Mouse (Mus musculus) intestine, embryonic 16.5 days (tissue): ENCODE results near the gene Samd5. TPM values are rescaled to one million over a fixed set of nuclear protein-coding genes. Genes with fewer than 3 reads are reported as not detected.

Experiments
- ATAC-seq: fragments of 200-750 bp; cut with Nextera tagmentation; 2 replicates; pipeline ENCODE4 v1.8.0; 2017; ENCODE audit warnings: moderate TSS enrichment, moderate library complexity
- H3K27ac ChIP-seq: fragments of 300-500 bp; sonication (generic); 2 replicates; pipeline ENCODE4 v1.5.1; 2014; ENCODE audit warnings: mild to moderate bottlenecking, low read length
- H3K27me3 ChIP-seq: fragments of 300-500 bp; sonication (generic); replicated peaks from 2 replicates; pipeline ENCODE4 v1.6.1; 2014; ENCODE audit warnings: low read length, control low read depth, mixed read lengths; ENCODE audit not compliant: control insufficient read depth, insufficient read depth
- H3K36me3 ChIP-seq: fragments of 300-500 bp; sonication (generic); 2 replicates; pipeline ENCODE4 v1.6.1; 2014; ENCODE audit warnings: low read length, control low read depth; ENCODE audit not compliant: control insufficient read depth, insufficient read depth
- H3K4me1 ChIP-seq: fragments of 300-500 bp; sonication (generic); 2 replicates; pipeline ENCODE4 v1.6.1; 2014; ENCODE audit warnings: low read length, control low read depth, mixed read lengths; ENCODE audit not compliant: control insufficient read depth, insufficient read depth
- H3K4me2 ChIP-seq: fragments of 300-500 bp; sonication (generic); 2 replicates; pipeline ENCODE4 v1.6.1; 2014; ENCODE audit warnings: low read depth, low read length, control low read depth
- H3K4me3 ChIP-seq: fragments of 300-500 bp; sonication (generic); 2 replicates; pipeline ENCODE4 v1.5.1; 2014; ENCODE audit warnings: mild to moderate bottlenecking, low read length
- H3K9ac ChIP-seq: fragments of 300-500 bp; sonication (generic); 2 replicates; pipeline ENCODE4 v1.6.1; 2014; ENCODE audit warnings: low read depth, low read length
- H3K9me3 ChIP-seq: fragments of 300-500 bp; sonication (generic); 2 replicates; pipeline ENCODE4 v1.6.1; 2016; ENCODE audit warnings: low read length, control low read depth; ENCODE audit not compliant: control insufficient read depth
- WGBS: fragments of 180-500 bp; shearing (Covaris S2); extraction: QIAGEN DNeasy Blood & Tissue Kit; methylation state at CpG from one replicate; pipeline ENCODE4 v1.1.7; 2014; 5-methylcytosine and 5-hydroxymethylcytosine counted together
- polyA plus RNA-seq: library from polyadenylated mRNA; unstranded; fragments of >200 nt; fragmentation: Nextera tagmentation; extraction: Ambion mirVana; gene quantifications from 2 replicates; pipeline ENCODE4 v1.2.1, GENCODE M21; 2015

The Samd5 gene
- polyA plus RNA-seq, 1 experiment from 2014 or later, result 5.1 TPM

GRCm38 (mm10) chr10:9602845-9603244, 72.2 kb downstream of the Samd5 start:
- H3K4me1 ChIP-seq, result no peaks in the 10 kb centered on the region; the same call in 1 of the 2 replicates
- no peaks in the 10 kb centered on the region for H3K9me3 ChIP-seq
- no peak overlapping the region for H3K4me3 ChIP-seq
- ATAC-seq, result no peak
- no peak overlapping the region for H3K27ac ChIP-seq
- no peak overlapping the region for H3K9ac ChIP-seq
- no peak overlapping the region for H3K4me2 ChIP-seq
- H3K27me3 ChIP-seq, result no peaks in the 10 kb centered on the region
- no peaks in the 10 kb centered on the region for H3K36me3 ChIP-seq
- WGBS, result 68% methylated on average over 5 of the region's 5 CpGs

GRCm38 (mm10) chr10:9602389-9602788, 72.6 kb downstream of the Samd5 start:
- Histone ChIP-seq H3K4me2 (no peak overlapping the region), H3K9me3 (no peaks in the 10 kb centered on the region), H3K4me3 (no peak overlapping the region), H3K9ac (no peak overlapping the region), H3K27me3 (no peaks in the 10 kb centered on the region), H3K4me1 (no peaks in the 10 kb centered on the region; the same call in 1 of the 2 replicates), H3K36me3 (no peaks in the 10 kb centered on the region), H3K27ac (no peak overlapping the region)
- ATAC-seq, result no peak
- 87% methylated on average over 4 of the region's 4 CpGs for WGBS

- Histone ChIP-seq H3K4me3 (no peak overlapping the region), H3K4me1 (0 out of 2 replicates have a peak, but pooled peaks cover 2% of the 10 kb centered on the region), H3K36me3 (no peaks in the 10 kb centered on the region), H3K27ac (no peak overlapping the region), H3K9ac (no peak overlapping the region), H3K4me2 (no peak overlapping the region), H3K9me3 (no peaks in the 10 kb centered on the region), H3K27me3 (no peaks in the 10 kb centered on the region)
- no peak for ATAC-seq
- WGBS, result 90% methylated on average over 5 of the region's 5 CpGs
Observed at GRCm38 (mm10) chr10:9596228-9596627, 78.8 kb downstream of the Samd5 start.

GRCm38 (mm10) chr10:9594666-9595065, 80.3 kb downstream of the Samd5 start:
- WGBS, result 91% methylated on average over 4 of the region's 4 CpGs
- no peak overlapping the region for H3K4me2 ChIP-seq
- H3K27me3 ChIP-seq, result no peaks in the 10 kb centered on the region
- no peaks in the 10 kb centered on the region for H3K9me3 ChIP-seq
- H3K9ac ChIP-seq, result no peak overlapping the region
- 0 out of 2 replicates have a peak, but pooled peaks cover 2% of the 10 kb centered on the region for H3K4me1 ChIP-seq
- H3K4me3 ChIP-seq, result no peak overlapping the region
- H3K36me3 ChIP-seq, result no peaks in the 10 kb centered on the region
- no peak for ATAC-seq
- H3K27ac ChIP-seq, result no peak overlapping the region

GRCm38 (mm10) chr10:9590606-9591005, 84.4 kb downstream of the Samd5 start:
- ATAC-seq, result no peak
- WGBS, result 88% methylated on average over 2 of the region's 2 CpGs
- Histone ChIP-seq H3K9me3 (no peaks in the 10 kb centered on the region), H3K27ac (no peak overlapping the region), H3K4me2 (no peak overlapping the region), H3K27me3 (no peaks in the 10 kb centered on the region), H3K4me3 (no peak overlapping the region), H3K4me1 (0 out of 2 replicates have a peak, but pooled peaks cover 2% of the 10 kb centered on the region), H3K36me3 (no peaks in the 10 kb centered on the region), H3K9ac (no peak overlapping the region)

- Histone ChIP-seq H3K4me2 (no peak overlapping the region), H3K9me3 (no peaks in the 10 kb centered on the region), H3K4me1 (no peaks in the 10 kb centered on the region), H3K27me3 (no peaks in the 10 kb centered on the region), H3K36me3 (no peaks in the 10 kb centered on the region), H3K4me3 (no peak overlapping the region), H3K9ac (no peak overlapping the region), H3K27ac (no peak overlapping the region)
- no peak for ATAC-seq
- WGBS, result 80% methylated on average over 5 of the region's 5 CpGs
Observed at GRCm38 (mm10) chr10:9586328-9586727, 88.7 kb downstream of the Samd5 start.

- H3K4me2 ChIP-seq, result no peak overlapping the region
- H3K36me3 ChIP-seq, result no peaks in the 10 kb centered on the region
- no peaks in the 10 kb centered on the region for H3K27me3 ChIP-seq
- no peak overlapping the region for H3K27ac ChIP-seq
- no peaks in the 10 kb centered on the region for H3K4me1 ChIP-seq
- H3K9ac ChIP-seq, result no peak overlapping the region
- no peaks in the 10 kb centered on the region for H3K9me3 ChIP-seq
- no peak for ATAC-seq
- no peak overlapping the region for H3K4me3 ChIP-seq
- WGBS, result 83% methylated on average over 5 of the region's 5 CpGs
Observed at GRCm38 (mm10) chr10:9579374-9579773, 95.6 kb downstream of the Samd5 start.

GRCm38 (mm10) chr10:9575605-9576004, 99.4 kb downstream of the Samd5 start:
- Histone ChIP-seq H3K36me3 (no peaks in the 10 kb centered on the region), H3K9me3 (no peaks in the 10 kb centered on the region), H3K9ac (no peak overlapping the region), H3K4me3 (no peak overlapping the region), H3K4me2 (no peak overlapping the region), H3K27me3 (no peaks in the 10 kb centered on the region), H3K27ac (no peak overlapping the region), H3K4me1 (no peaks in the 10 kb centered on the region)
- ATAC-seq, result 0 out of 2 replicates have a peak, but pooled peaks have one; percentile 42
- WGBS, result 37% methylated on average over 4 of the region's 4 CpGs

GRCm38 (mm10) chr10:9574135-9574534, 100.9 kb downstream of the Samd5 start:
- no peak for ATAC-seq
- no peak overlapping the region for H3K27ac ChIP-seq
- WGBS, result 79% methylated on average over 4 of the region's 4 CpGs

More at GRCm38 (mm10) chr10:9574135-9574534, 100.9 kb downstream of the Samd5 start:
- H3K4me1 ChIP-seq, result no peaks in the 10 kb centered on the region
- no peak overlapping the region for H3K9ac ChIP-seq
- H3K4me3 ChIP-seq, result no peak overlapping the region
- no peaks in the 10 kb centered on the region for H3K36me3 ChIP-seq
- H3K9me3 ChIP-seq, result no peaks in the 10 kb centered on the region
- H3K4me2 ChIP-seq, result no peak overlapping the region
- H3K27me3 ChIP-seq, result no peaks in the 10 kb centered on the region
